Mouse (Mus musculus) MEL (cell line): ENCODE data around the gene Kcng3. TPM values are rescaled to one million over a fixed set of nuclear protein-coding genes. Genes with fewer than 3 reads are reported as not detected.

Source experiments
- DNase-seq: peaks from one replicate; pipeline ENCODE4 v3.0.0; 2011; ENCODE audit warnings: low read depth, low spot score
- H3K27ac ChIP-seq: 2 replicates; pipeline ENCODE4 v1.5.1; 2012; ENCODE audit warnings: low read depth, mild to moderate bottlenecking, control low read depth, low read length, moderate library complexity; ENCODE audit not compliant: control insufficient read depth
- H3K27me3 ChIP-seq, 2 experiments: fragments of 150-350 bp in 1 of 2; sonication (generic) in 1 of 2; 2 replicates each; pipeline ENCODE4 v1.6.1; 2012; ENCODE audit warnings: low read length in 2 of 2, mild to moderate bottlenecking in 2 of 2, improper control_type of control experiment in 1 of 2, moderate library complexity in 1 of 2; ENCODE audit not compliant: insufficient read depth in 2 of 2, control insufficient read depth in 1 of 2
- H3K36me3 ChIP-seq, 2 experiments: 2 replicates each; pipeline ENCODE4 v1.6.1; 2012 to 2014; ENCODE audit warnings: low read length in 2 of 2, improper control_type of control experiment in 1 of 2, inconsistent platforms in 1 of 2, mild to moderate bottlenecking in 1 of 2; ENCODE audit not compliant: insufficient read depth in 2 of 2, control insufficient read depth in 1 of 2
- H3K4me1 ChIP-seq, 2 experiments: fragments of 150-350 bp in 1 of 2; sonication (generic) in 1 of 2; 2 replicates each; pipeline ENCODE4 v1.6.1; 2012; ENCODE audit warnings: low read length in 2 of 2, improper control_type of control experiment in 1 of 2, mild to moderate bottlenecking in 1 of 2; ENCODE audit not compliant: insufficient read depth in 2 of 2, control insufficient read depth in 1 of 2
- H3K4me3 ChIP-seq, 2 experiments: fragments of 150-350 bp in 1 of 2; sonication (generic) in 1 of 2; 2 replicates each; pipeline ENCODE4 v1.5.1; 2012; ENCODE audit warnings: low read depth in 2 of 2, low read length in 2 of 2, mild to moderate bottlenecking in 2 of 2, moderate library complexity in 2 of 2, control low read depth in 1 of 2, improper control_type of control experiment in 1 of 2; ENCODE audit not compliant: control insufficient read depth in 1 of 2, insufficient read depth in 1 of 2
- H3K79me2 ChIP-seq: 2 replicates; pipeline ENCODE4 v1.6.1; 2012; ENCODE audit warnings: mild to moderate bottlenecking, low read length, moderate library complexity; ENCODE audit not compliant: control insufficient read depth, poor library complexity, insufficient read depth
- H3K9ac ChIP-seq: 2 replicates; pipeline ENCODE4 v1.6.1; 2012; ENCODE audit warnings: low read depth, mild to moderate bottlenecking, control low read depth, low read length, moderate library complexity; ENCODE audit not compliant: control insufficient read depth, poor library complexity, severe bottlenecking
- H3K9me3 ChIP-seq: fragments of 150-350 bp; sonication (generic); replicated peaks from 2 replicates; pipeline ENCODE4 v1.6.1; 2012; ENCODE audit warnings: mild to moderate bottlenecking, low read length, improper control_type of control experiment, moderate library complexity; ENCODE audit not compliant: insufficient read depth
- CHD2 ChIP-seq: IDR thresholded peaks from 2 replicates; pipeline ENCODE4 v1.6.1; 2011; ENCODE audit warnings: low read length, improper control_type of control experiment
- CTCF ChIP-seq, 3 experiments: IDR thresholded peaks in 2 of 3; conservative IDR thresholded peaks in 1 of 3; 2 replicates each; pipeline ENCODE4 v1.5.1; 2011 to 2012; ENCODE audit warnings: low read length in 3 of 3, low read depth in 2 of 3, mild to moderate bottlenecking in 2 of 3, improper control_type of control experiment in 1 of 3, inconsistent platforms in 1 of 3, mixed read lengths in 1 of 3, moderate library complexity in 1 of 3; ENCODE audit not compliant: control insufficient read depth in 1 of 3, insufficient read depth in 1 of 3, poor library complexity in 1 of 3, severe bottlenecking in 1 of 3
- ELF1 ChIP-seq: IDR thresholded peaks from 2 replicates; pipeline ENCODE4 v1.6.1; 2014; ENCODE audit warnings: low read depth, mild to moderate bottlenecking, inconsistent platforms, low read length, improper control_type of control experiment, moderate library complexity
- ETS1 ChIP-seq: IDR thresholded peaks from 2 replicates; pipeline ENCODE4 v1.6.1; 2012; ENCODE audit warnings: low read depth, mild to moderate bottlenecking, inconsistent platforms, low read length, improper control_type of control experiment, moderate library complexity
- GABPA ChIP-seq: IDR thresholded peaks from 2 replicates; pipeline ENCODE4 v1.6.1; 2012; ENCODE audit warnings: low read depth, mild to moderate bottlenecking, inconsistent platforms, low read length, improper control_type of control experiment, moderate library complexity
- HCFC1 ChIP-seq: IDR thresholded peaks from 2 replicates; pipeline ENCODE4 v1.6.1; 2012; ENCODE audit warnings: low read depth, mild to moderate bottlenecking, inconsistent platforms, low read length, improper control_type of control experiment, moderate library complexity
- JUND ChIP-seq: IDR thresholded peaks from 2 replicates; pipeline ENCODE4 v1.6.1; 2011; ENCODE audit warnings: low read depth, mild to moderate bottlenecking, improper control_type of control experiment, low read length
- MAFK ChIP-seq: IDR thresholded peaks from 2 replicates; pipeline ENCODE4 v1.6.1; 2011; ENCODE audit warnings: low read depth, mild to moderate bottlenecking, low read length, improper control_type of control experiment, borderline replicate concordance
- MAZ ChIP-seq: IDR thresholded peaks from 2 replicates; pipeline ENCODE4 v1.6.1; 2012; ENCODE audit warnings: low read depth, mild to moderate bottlenecking, inconsistent platforms, low read length, improper control_type of control experiment
- MEF2A ChIP-seq: IDR thresholded peaks from 2 replicates; pipeline ENCODE4 v1.6.1; 2014; ENCODE audit warnings: low read depth, mild to moderate bottlenecking, inconsistent platforms, low read length, improper control_type of control experiment; ENCODE audit not compliant: poor library complexity, insufficient replicate concordance, severe bottlenecking; ENCODE audit errors: extremely low read depth
- MXI1 ChIP-seq: IDR thresholded peaks from 2 replicates; pipeline ENCODE4 v1.6.1; 2011; ENCODE audit warnings: mild to moderate bottlenecking, low read depth, low read length, improper control_type of control experiment
- MYB ChIP-seq: IDR thresholded peaks from 2 replicates; pipeline ENCODE4 v1.6.1; 2011; ENCODE audit warnings: mild to moderate bottlenecking, low read depth, low read length, improper control_type of control experiment
- NELFE ChIP-seq: IDR thresholded peaks from 2 replicates; pipeline ENCODE4 v1.6.1; 2011; ENCODE audit warnings: low read depth, low read length, improper control_type of control experiment
- NRF1 ChIP-seq: IDR thresholded peaks from 2 replicates; pipeline ENCODE4 v1.6.1; 2014; ENCODE audit warnings: low read depth, mild to moderate bottlenecking, inconsistent platforms, low read length, improper control_type of control experiment, moderate library complexity; ENCODE audit not compliant: poor library complexity, insufficient read depth, severe bottlenecking
- POLR2AphosphoS2 ChIP-seq: IDR thresholded peaks from 2 replicates; pipeline ENCODE4 v1.6.1; 2011; ENCODE audit warnings: low read length, improper control_type of control experiment
- POLR2AphosphoS5 ChIP-seq: IDR thresholded peaks from 2 replicates; pipeline ENCODE4 v1.6.1; 2012; ENCODE audit warnings: low read depth, borderline replicate concordance, mild to moderate bottlenecking, inconsistent platforms, low read length, moderate library complexity, mixed read lengths
- RCOR1 ChIP-seq: IDR thresholded peaks from 2 replicates; pipeline ENCODE4 v1.6.1; 2012; ENCODE audit warnings: low read depth, mild to moderate bottlenecking, inconsistent platforms, low read length, improper control_type of control experiment
- SIN3A ChIP-seq: IDR thresholded peaks from 2 replicates; pipeline ENCODE4 v1.6.1; 2012; ENCODE audit warnings: low read length, improper control_type of control experiment, inconsistent platforms
- SMC3 ChIP-seq: IDR thresholded peaks from 2 replicates; pipeline ENCODE4 v1.6.1; 2011; ENCODE audit warnings: low read depth, low read length, improper control_type of control experiment
- TBP ChIP-seq: IDR thresholded peaks from 2 replicates; pipeline ENCODE4 v1.8.0; 2011; ENCODE audit warnings: low read depth, low read length, improper control_type of control experiment
- TCF12 ChIP-seq: IDR thresholded peaks from 2 replicates; pipeline ENCODE4 v1.6.1; 2014; ENCODE audit warnings: low read depth, mild to moderate bottlenecking, inconsistent platforms, low read length, improper control_type of control experiment, moderate library complexity
- UBTF ChIP-seq: IDR thresholded peaks from 2 replicates; pipeline ENCODE4 v1.6.1; 2012; ENCODE audit warnings: low read depth, mild to moderate bottlenecking, inconsistent platforms, low read length, improper control_type of control experiment, moderate library complexity, borderline replicate concordance; ENCODE audit not compliant: insufficient read depth
- ZKSCAN1 ChIP-seq: IDR thresholded peaks from 2 replicates; pipeline ENCODE4 v1.6.1; 2012; ENCODE audit warnings: low read depth, mild to moderate bottlenecking, inconsistent platforms, low read length, improper control_type of control experiment, moderate library complexity
- polyA plus RNA-seq, 2 experiments: library from polyadenylated mRNA; stranded (reverse) in 1 of 2; unstranded in 1 of 2; fragments of >175 nt in 1 of 2; fragments of >200 nt in 1 of 2; gene quantifications; 2 replicates each; pipeline versions ENCODE4 v1.2.1 to v1.2.4; 2012; ENCODE audit warnings: low replicate concordance in 2 of 2, low read depth in 1 of 2; ENCODE audit not compliant: insufficient read length in 2 of 2, insufficient read depth in 1 of 2, missing spikeins in 1 of 2
- total RNA-seq: library from RNA; depleted of rRNA; stranded (reverse); fragments of 300-350 nt; gene quantifications from 2 replicates; pipeline ENCODE4 v1.2.3, GENCODE M21; 2012

Gene Kcng3
- total and polyA plus RNA-seq, 3 experiments, result not detected

DNA sequence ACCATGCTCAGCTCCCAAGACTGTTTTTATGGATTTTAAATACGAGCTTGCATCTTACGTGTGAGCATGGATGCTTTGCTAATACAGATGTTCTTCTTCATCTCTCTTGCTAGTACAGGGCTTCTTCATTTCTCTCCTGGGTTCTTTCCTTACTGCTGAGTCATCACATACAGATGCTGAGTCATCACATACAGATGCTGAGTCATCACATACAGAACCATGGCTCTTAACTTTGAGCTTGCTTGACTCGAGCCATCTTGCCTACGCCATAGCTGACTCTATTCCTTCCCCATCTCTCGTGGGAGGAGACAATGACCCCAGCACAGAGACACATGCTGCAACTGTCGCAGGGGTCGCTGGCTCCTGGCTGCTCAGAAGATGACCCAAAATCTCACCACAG is 76.7 kb downstream of the Kcng3 start:
- Histone ChIP-seq H3K79me2 (no peaks in the 10 kb centered on the region), H3K4me1 (no peaks in the 10 kb centered on the region), H3K4me3 (no peak overlapping the region), H3K27ac (no peak overlapping the region), H3K36me3 (no peaks in the 10 kb centered on the region), H3K27me3 (no peaks in the 10 kb centered on the region), H3K9ac (no peak overlapping the region), H3K9me3 (no peaks in the 10 kb centered on the region)
- peak; percentile 29; the same call in 1 of the 2 replicates for TF ChIP-seq MAFK
- TF ChIP-seq ELF1, result no peak
- no peak for TF ChIP-seq NRF1
- DNase-seq, result no peak

DNA sequence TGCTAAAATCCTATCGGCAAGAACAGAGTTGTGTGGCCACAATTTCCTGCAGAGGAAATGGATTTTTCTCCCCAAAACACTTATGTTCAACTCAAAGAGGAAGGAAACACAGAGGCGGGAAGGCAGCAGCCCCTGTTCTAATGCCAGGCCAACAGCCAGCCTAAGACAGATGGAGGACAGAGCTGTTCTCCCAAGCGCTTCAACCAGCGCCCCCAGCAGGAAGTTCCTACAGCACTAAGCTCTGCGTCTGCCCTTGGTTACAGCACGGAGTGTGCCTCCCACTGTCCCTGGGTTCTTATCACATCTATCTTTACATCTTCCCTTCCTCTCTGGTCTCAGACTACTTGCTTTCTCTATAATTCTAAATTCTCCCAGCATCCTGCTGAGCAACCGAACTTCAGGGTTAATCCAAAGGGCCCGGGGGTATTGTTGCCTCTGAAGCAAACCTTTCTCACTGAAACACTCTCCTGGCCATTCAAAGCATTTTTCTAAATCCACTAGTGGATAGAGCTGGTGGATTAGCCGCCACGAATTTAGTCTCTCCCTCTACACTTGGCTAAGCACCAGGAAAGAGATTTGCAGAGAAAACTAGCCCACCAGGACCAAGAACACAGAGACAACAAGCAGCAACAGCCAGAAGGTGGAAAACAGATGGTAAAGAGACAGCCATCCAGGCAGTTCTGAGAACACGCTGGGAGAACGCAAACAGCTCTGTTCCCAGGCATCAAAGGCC is 83.0 kb downstream of the Kcng3 start:
- DNase-seq, result peak; percentile 20
- Histone ChIP-seq H3K9me3 (no peaks in the 10 kb centered on the region), H3K79me2 (no peaks in the 10 kb centered on the region), H3K4me1 (peaks cover 0 to 3% of the 10 kb centered on the region in 2 experiments; a peak in 1 of 4 replicates), H3K9ac (no peak overlapping the region), H3K4me3 (no peak overlapping the region), H3K36me3 (no peaks in the 10 kb centered on the region), H3K27ac (no peak overlapping the region), H3K27me3 (no peaks in the 10 kb centered on the region)
- TF ChIP-seq RCOR1 (no peak), CTCF (IDR thresholded peaks at IDR 0.05 in 2 of 3, conservative IDR thresholded peaks at IDR 0.05 in 1 of 3; ENCODE audit: control insufficient read depth in 1 of 3, insufficient read depth in 1 of 3, low read depth in 2 of 3, low read length in 3 of 3, poor library complexity in 1 of 3, severe bottlenecking in 1 of 3) (peak in 2 of 3 experiments; percentile 18 to 38; a peak in 3 of 6 replicates), ETS1 (no peak), MEF2A (no peak), HCFC1 (no peak)

DNA sequence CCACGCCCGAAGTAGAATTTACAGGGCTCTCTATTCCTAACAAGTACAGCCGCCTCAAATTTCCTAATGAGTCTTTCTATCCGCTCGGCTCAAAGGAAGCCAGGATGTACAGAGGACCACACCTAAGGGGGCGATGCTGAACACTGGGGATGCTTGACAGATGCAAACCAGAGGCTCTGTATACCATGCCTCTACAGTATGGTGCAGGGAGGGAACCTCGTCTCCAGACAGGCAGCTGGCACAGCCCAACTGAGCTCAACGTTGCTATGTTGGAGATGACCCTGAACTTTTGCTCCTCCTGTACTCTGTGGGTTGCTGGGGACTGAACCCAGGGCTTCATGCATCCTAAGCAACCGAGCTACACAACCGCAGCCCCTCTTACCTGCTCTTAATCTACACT is 84.5 kb downstream of the Kcng3 start:
- H3K27me3 ChIP-seq, result no peaks in the 10 kb centered on the region; a peak in 1 of 4 replicates
- DNase-seq, result no peak
- H3K9me3 ChIP-seq, result no peaks in the 10 kb centered on the region
- H3K36me3 ChIP-seq, result no peaks in the 10 kb centered on the region
- peaks cover 0 to 3% of the 10 kb centered on the region in 2 experiments; a peak in 1 of 4 replicates for H3K4me1 ChIP-seq
- H3K27ac ChIP-seq, result no peak overlapping the region
- TF ChIP-seq TBP (no peak), MYB (no peak), NELFE (no peak), MAZ (no peak), CHD2 (no peak), HCFC1 (no peak), POLR2AphosphoS5 (no peak), UBTF (no peak), SMC3 (no peak), JUND (no peak), TCF12 (no peak), MXI1 (no peak), SIN3A (no peak), GABPA (no peak), POLR2AphosphoS2 (no peak), ZKSCAN1 (no peak), MEF2A (no peak)
- H3K9ac ChIP-seq, result no peak overlapping the region
- H3K4me3 ChIP-seq, result no peak overlapping the region
- no peaks in the 10 kb centered on the region for H3K79me2 ChIP-seq
